Mouse (Mus musculus): Measurements from ENCODE around the gene Pdia4.

DNA sequence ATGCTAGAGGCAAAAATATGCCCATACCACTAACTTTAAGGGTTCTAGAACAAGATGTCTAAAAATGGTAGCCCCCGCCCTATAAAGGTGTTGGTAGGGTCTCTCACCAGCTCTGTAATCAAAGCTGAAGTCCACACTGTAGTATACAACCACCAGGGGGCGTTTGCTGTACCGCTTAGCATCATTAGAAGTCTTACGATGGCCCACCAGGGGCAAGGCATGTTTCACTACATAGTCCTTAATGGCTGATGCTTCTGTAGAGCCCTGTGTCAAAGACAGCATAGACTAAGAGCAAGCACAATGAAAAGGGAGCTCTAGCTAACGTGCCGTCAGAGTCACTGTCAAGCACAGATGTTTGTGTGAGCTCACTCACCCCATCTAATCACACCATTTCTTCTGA is 14.2 kb downstream of the Pdia4 start:
- TF ChIP-seq POLR2A (IDR thresholded peaks at IDR 0.05; ENCODE audit: control insufficient read depth, low read depth, low read length) = no peak
- TF ChIP-seq CTCF (IDR thresholded peaks at IDR 0.05; ENCODE audit: control insufficient read depth, insufficient read depth, insufficient replicate concordance, low read depth, low read length) = no peak

All from testis, adult 2 months (tissue).